Mouse (Mus musculus) urinary bladder, adult 2 months (tissue): ENCODE data around the gene Ktn1. TPM values are rescaled to one million over a fixed set of nuclear protein-coding genes. Genes with fewer than 3 reads are reported as not detected.

ENCODE experiments used
- DNase-seq: peaks from one replicate; pipeline ENCODE4 v3.0.0; 2022; ENCODE audit warnings: low spot score
- polyA plus RNA-seq: library from polyadenylated mRNA; depleted of rRNA; stranded (reverse); fragments of >200 nt; gene quantifications from 2 replicates; pipeline ENCODE4 v1.2.3, GENCODE M21; 2012; rRNA removed

Gene Ktn1
- polyA plus RNA-seq, 1 experiment: 50.8 TPM

GRCm38 (mm10) chr14:47754253-47754897, 106.1 kb downstream of the Ktn1 start:
- no peak for DNase-seq

- DNase-seq: no peak
Measured at GRCm38 (mm10) chr14:47756411-47757065, 108.3 kb downstream of the Ktn1 start.

GRCm38 (mm10) chr14:47765192-47765591, 116.9 kb downstream of the Ktn1 start:
- DNase-seq: no peak

- no peak for DNase-seq
Measured at GRCm38 (mm10) chr14:47765796-47766195, 117.5 kb downstream of the Ktn1 start.

GRCm38 (mm10) chr14:47766373-47766772, 118.1 kb downstream of the Ktn1 start:
- DNase-seq: no peak

- no peak for DNase-seq
Measured at GRCm38 (mm10) chr14:47771496-47771895, 123.2 kb downstream of the Ktn1 start.

- DNase-seq: no peak
Measured at GRCm38 (mm10) chr14:47775543-47775942, 127.3 kb downstream of the Ktn1 start.

- no peak for DNase-seq
Measured at GRCm38 (mm10) chr14:47776260-47777035, 128.2 kb downstream of the Ktn1 start.

- no peak for DNase-seq
Measured at GRCm38 (mm10) chr14:47786112-47786511, 137.9 kb downstream of the Ktn1 start.

Other genes starting within 250 kb of the Ktn1 start
- gene Dlgap5, start 230.0 kb upstream of the Ktn1 start, polyA plus RNA-seq: 2.4 and 2.8 TPM in 2 replicates
- gene Fbxo34, start 198.0 kb upstream of the Ktn1 start, polyA plus RNA-seq: 14.4 and 16.0 TPM in 2 replicates
- 10.9 and 13.1 TPM in 2 replicates for gene Atg14, start 77.8 kb upstream of the Ktn1 start, polyA plus RNA-seq